Comparison of ENCODE assay signal across 13 mouse cellular contexts in genomic region chr16:29947670-29948069, GRCm38 (mm10).
DNase-seq lines count a peak whose midpoint lies in the region; ATAC-seq lines count a peak whose summit lies in the region.
"Had no signal": no experiment of that assay in that cellular context is flagged by ENCODE, and none has a peak within 500 bp of the region (broad histone marks: within the 10 kb centered on the region; RNA-seq: fewer than 3 reads in every experiment).

No protein-coding gene starts in this region.

- no peaks in the 10 kb centered on the region for H3K9me3 ChIP-seq in intestine, embryonic 14.5 days (ENCODE audit: control insufficient read depth, low read length)
- H3K9me3 ChIP-seq in intestine, embryonic 16.5 days (ENCODE audit: control insufficient read depth, low read length): no peaks in the 10 kb centered on the region
- H3K9me3 ChIP-seq: embryonic facial prominence, embryonic 13.5 days; midbrain, embryonic 10.5 days had no signal

- 90% methylated on average over 5 of the region's 5 CpGs for WGBS in intestine, embryonic 14.5 days
- WGBS in intestine, embryonic 16.5 days: 75% methylated on average over 5 of the region's 5 CpGs

- H3K27me3 ChIP-seq in intestine, embryonic 14.5 days (replicated peaks; ENCODE audit: control insufficient read depth, insufficient read depth, low read length): no peaks in the 10 kb centered on the region
- H3K27me3 ChIP-seq in intestine, embryonic 16.5 days (replicated peaks; ENCODE audit: control insufficient read depth, insufficient read depth, low read length): no peaks in the 10 kb centered on the region
- H3K27me3 ChIP-seq: embryonic facial prominence, embryonic 13.5 days had no signal

- no peak overlapping the region for H3K9ac ChIP-seq in intestine, embryonic 14.5 days (ENCODE audit: low read length)
- H3K9ac ChIP-seq in intestine, embryonic 16.5 days (ENCODE audit: low read depth, low read length): no peak overlapping the region
- H3K9ac ChIP-seq: embryonic facial prominence, embryonic 13.5 days had no signal

- no peaks in the 10 kb centered on the region for H3K36me3 ChIP-seq in intestine, embryonic 14.5 days (ENCODE audit: control insufficient read depth, insufficient read depth, low read length)
- H3K36me3 ChIP-seq in intestine, embryonic 16.5 days (ENCODE audit: control insufficient read depth, insufficient read depth, low read length): no peaks in the 10 kb centered on the region
- H3K36me3 ChIP-seq: embryonic facial prominence, embryonic 13.5 days; midbrain, embryonic 10.5 days had no signal

- 0 out of 2 replicates have a peak overlapping the region, but pooled peaks have one; percentile 8 for H3K27ac ChIP-seq in intestine, embryonic 14.5 days (ENCODE audit: low read depth)
- H3K27ac ChIP-seq in intestine, embryonic 16.5 days (ENCODE audit: low read length): no peak overlapping the region
- H3K27ac ChIP-seq: embryonic facial prominence, embryonic 13.5 days; left cerebral cortex, adult 2 months; midbrain, embryonic 10.5 days had no signal

- no peak for DNase-seq in intestine, embryonic 14.5 days (ENCODE audit: low spot score)
- DNase-seq in 416B (ENCODE audit: low read depth): peak; percentile 71
- peak; percentile 26 to 31 for DNase-seq in B cell, adult 2 months
- DNase-seq in right cerebral cortex, adult 2 months (ENCODE audit: low spot score in 2 of 2): no peak
- DNase-seq in urinary bladder, postnatal 4 days (ENCODE audit: low spot score in 2 of 2): no peak
- DNase-seq: cerebellum, adult 9-10 months; kidney, adult 9 months had no signal

- no peak overlapping the region for H3K4me3 ChIP-seq in intestine, embryonic 14.5 days (ENCODE audit: low read depth, low read length)
- H3K4me3 ChIP-seq in intestine, embryonic 16.5 days (ENCODE audit: low read length): no peak overlapping the region
- H3K4me3 ChIP-seq: embryonic facial prominence, embryonic 13.5 days; left cerebral cortex, adult 2 months; midbrain, embryonic 10.5 days had no signal

- no peak for ATAC-seq in intestine, embryonic 14.5 days (replicated peaks; ENCODE audit: low FRiP score, low TSS enrichment, low read depth)
- ATAC-seq in intestine, embryonic 16.5 days: no peak
- ATAC-seq in granulocyte monocyte progenitor cell, adult 5-6 weeks (replicated peaks; ENCODE audit: poor library complexity, severe bottlenecking): peak; percentile 60

- H3K4me2 ChIP-seq in intestine, embryonic 14.5 days (ENCODE audit: low read length): no peak overlapping the region
- no peak overlapping the region for H3K4me2 ChIP-seq in intestine, embryonic 16.5 days (ENCODE audit: low read depth, low read length)
- H3K4me2 ChIP-seq: embryonic facial prominence, embryonic 13.5 days; liver, embryonic 11.5 days had no signal

- peaks cover 36% of the 10 kb centered on the region for H3K4me1 ChIP-seq in intestine, embryonic 14.5 days (replicated peaks; ENCODE audit: control insufficient read depth, insufficient read depth, low read length)
- peaks cover 31% of the 10 kb centered on the region for H3K4me1 ChIP-seq in intestine, embryonic 16.5 days (ENCODE audit: control insufficient read depth, insufficient read depth, low read length)

Comparison
In these comparisons a context has a peak if more than half of its experiments do, and no peak if none do; other contexts are left out.
1. DNase-seq: peak in 416B (single experiment) and B cell, adult 2 months (2 of 2); none in intestine, embryonic 14.5 days (single experiment), right cerebral cortex, adult 2 months (0 of 2) and urinary bladder, postnatal 4 days (0 of 2).